Mouse (Mus musculus): Measurements from ENCODE around the gene Gm27029.
"Not testable (repeated sequence)": the region's sequence is repeated elsewhere in the genome, so short reads cannot be mapped to it uniquely, and the experiment has no call there.

The Gm27029 gene

GRCm38 (mm10) chr11:101455627-101456026, 31.0 kb upstream of the Gm27029 start:
- no peak for DNase-seq (ENCODE audit: low spot score in 2 of 2)

- no peak for DNase-seq (ENCODE audit: low spot score in 2 of 2)
Observed at GRCm38 (mm10) chr11:101454702-101455101, 30.1 kb upstream of the Gm27029 start.

- no peak for DNase-seq (ENCODE audit: low spot score in 2 of 2)
Observed at GRCm38 (mm10) chr11:101452093-101452774, 27.6 kb upstream of the Gm27029 start.

GRCm38 (mm10) chr11:101451536-101451935, 26.9 kb upstream of the Gm27029 start:
- DNase-seq (ENCODE audit: low spot score in 2 of 2): no peak

- no peak for DNase-seq (ENCODE audit: low spot score in 2 of 2)
Observed at GRCm38 (mm10) chr11:101450394-101450793, 25.8 kb upstream of the Gm27029 start.

- DNase-seq (ENCODE audit: low spot score in 2 of 2): not testable (repeated sequence)
Observed at GRCm38 (mm10) chr11:101449596-101449995, 25.0 kb upstream of the Gm27029 start.

- DNase-seq (ENCODE audit: low spot score in 2 of 2): no peak
Observed at GRCm38 (mm10) chr11:101448899-101449298, 24.3 kb upstream of the Gm27029 start.

GRCm38 (mm10) chr11:101448274-101448746, 23.7 kb upstream of the Gm27029 start, which contains the start of gene Ifi35:
Gene Ifi35 (plus strand): TSS chr11:101448407.
- no peak for DNase-seq (ENCODE audit: low spot score in 2 of 2)

GRCm38 (mm10) chr11:101447786-101448185, 23.2 kb upstream of the Gm27029 start:
- DNase-seq (ENCODE audit: low spot score in 2 of 2): no peak

- not testable (repeated sequence) for DNase-seq (ENCODE audit: low spot score in 2 of 2)
Observed at GRCm38 (mm10) chr11:101446860-101447259, 22.3 kb upstream of the Gm27029 start.

- DNase-seq (ENCODE audit: low spot score in 2 of 2): no peak
Observed at GRCm38 (mm10) chr11:101446319-101446718, 21.7 kb upstream of the Gm27029 start.

- DNase-seq (ENCODE audit: low spot score in 2 of 2): no peak
Observed at GRCm38 (mm10) chr11:101442760-101443159, 18.2 kb upstream of the Gm27029 start.

GRCm38 (mm10) chr11:101442127-101442693, 17.6 kb upstream of the Gm27029 start, which contains the start of gene Rpl27:
Gene Rpl27 (plus strand): TSS chr11:101442298.
- DNase-seq (ENCODE audit: low spot score in 2 of 2): peak; percentile 95 to 98

- DNase-seq (ENCODE audit: low spot score in 2 of 2): not testable (repeated sequence)
Observed at GRCm38 (mm10) chr11:101441450-101442126, 17.0 kb upstream of the Gm27029 start.

GRCm38 (mm10) chr11:101438006-101438405, 13.4 kb upstream of the Gm27029 start:
- not testable (repeated sequence) for DNase-seq (ENCODE audit: low spot score in 2 of 2)

GRCm38 (mm10) chr11:101436916-101437315, 12.3 kb upstream of the Gm27029 start:
- no peak for DNase-seq (ENCODE audit: low spot score in 2 of 2)

- DNase-seq (ENCODE audit: low spot score in 2 of 2): no peak
Observed at GRCm38 (mm10) chr11:101435831-101436230, 11.2 kb upstream of the Gm27029 start.

- DNase-seq (ENCODE audit: low spot score in 2 of 2): no peak
Observed at GRCm38 (mm10) chr11:101433396-101433795, 8.8 kb upstream of the Gm27029 start.

- no peak for DNase-seq (ENCODE audit: low spot score in 2 of 2)
Observed at GRCm38 (mm10) chr11:101431327-101431726, 6.7 kb upstream of the Gm27029 start.

GRCm38 (mm10) chr11:101426165-101426564, 1.6 kb upstream of the Gm27029 start:
- no peak for DNase-seq (ENCODE audit: low spot score in 2 of 2)

- peak; percentile 98 to 99 for DNase-seq (ENCODE audit: low spot score in 2 of 2)
Observed at GRCm38 (mm10) chr11:101424925-101425813, 573 bp upstream of the Gm27029 start, which contains the start of the genes Rundc1 and Ptges3l. Gene Rundc1 (plus strand): TSS chr11:101425085. Gene Ptges3l (minus strand): TSS chr11:101425333.
